7 mouse cellular contexts compared by ENCODE assay signal in genomic region chr1:172311921-172312767, GRCm38 (mm10). TPM values are rescaled to one million over a fixed set of nuclear protein-coding genes. Genes with fewer than 3 reads are reported as not detected.
DNase-seq lines count a peak whose midpoint lies in the region; ATAC-seq lines count a peak whose summit lies in the region.

No protein-coding gene starts in this region.

- H3K27me3 ChIP-seq in limb, embryonic 12.5 days: no peaks in the 10 kb centered on the region
- H3K27me3 ChIP-seq in midbrain, embryonic 13.5 days: no peaks in the 10 kb centered on the region

- H3K4me1 ChIP-seq in limb, embryonic 12.5 days (replicated peaks): peaks cover 50% of the 10 kb centered on the region
- peaks cover 69% of the 10 kb centered on the region for H3K4me1 ChIP-seq in midbrain, embryonic 13.5 days (replicated peaks)

- peak; percentile 84 to 86 for DNase-seq in adrenal gland, adult 18-20 months (ENCODE audit: low spot score in 2 of 2)
- DNase-seq in cerebellum, postnatal 4 days (ENCODE audit: low spot score in 2 of 2): peak; percentile 57 to 84
- DNase-seq in gastrocnemius, postnatal 10 days: peak; percentile 89
- peak; percentile 92 for DNase-seq in induced T-regulatory cell, adult 2 months (ENCODE audit: low read depth)
- DNase-seq in spleen, adult 12 weeks (ENCODE audit: low spot score): peak; percentile 79

- WGBS in limb, embryonic 12.5 days: under 1% methylated on average over 35 of the region's 55 CpGs
- WGBS in midbrain, embryonic 13.5 days: under 1% methylated on average over 43 of the region's 55 CpGs

- peak overlapping the region; percentile 81 for H3K9ac ChIP-seq in limb, embryonic 12.5 days (replicated peaks)
- H3K9ac ChIP-seq in midbrain, embryonic 13.5 days (replicated peaks): peak overlapping the region; percentile 80

- peak overlapping the region; percentile 77 for H3K4me3 ChIP-seq in limb, embryonic 12.5 days (replicated peaks)
- H3K4me3 ChIP-seq in midbrain, embryonic 13.5 days (replicated peaks): peak overlapping the region; percentile 69

- peaks cover 7% of the 10 kb centered on the region; the same call in 1 of the 2 replicates for H3K36me3 ChIP-seq in limb, embryonic 12.5 days
- 0 out of 2 replicates have a peak, but pooled peaks cover under 1% of the 10 kb centered on the region for H3K36me3 ChIP-seq in midbrain, embryonic 13.5 days

- peak overlapping the region; percentile 89 for H3K4me2 ChIP-seq in limb, embryonic 12.5 days
- H3K4me2 ChIP-seq in midbrain, embryonic 13.5 days (replicated peaks): peak overlapping the region; percentile 66

- ATAC-seq in limb, embryonic 12.5 days (ENCODE audit: insufficient number of reproducible peaks, insufficient read depth, low FRiP score, low TSS enrichment, low read depth): peak; percentile 53
- ATAC-seq in midbrain, embryonic 13.5 days: peak; percentile 66

- H3K9me3 ChIP-seq in limb, embryonic 12.5 days: no peaks in the 10 kb centered on the region
- no peaks in the 10 kb centered on the region for H3K9me3 ChIP-seq in midbrain, embryonic 13.5 days

- H3K27ac ChIP-seq in limb, embryonic 12.5 days: peak overlapping the region; percentile 90
- peak overlapping the region; percentile 78 for H3K27ac ChIP-seq in midbrain, embryonic 13.5 days

RNA-seq across cellular contexts. Expression of gene Atp1a2, which starts 14.3 kb away (rescaled TPM):
- total RNA-seq in adrenal gland, adult 18-20 months (2021): 100 to 1,000 TPM; 128 to 221 TPM
- 100 to 1,000 TPM; 695 to 761 TPM for total RNA-seq in gastrocnemius, postnatal 10 days (2021)
- 5.1 and 5.4 TPM in 2 replicates for polyA plus RNA-seq in limb, embryonic 12.5 days (2016; fragmentation: Nextera tagmentation; extraction: Ambion mirVana)
- polyA plus RNA-seq in midbrain, embryonic 13.5 days (2015; fragmentation: Nextera tagmentation; extraction: Ambion mirVana): 25.3 and 25.8 TPM in 2 replicates

RNA-seq across cellular contexts. Expression of gene Kcnj9, which starts 17.0 kb away (rescaled TPM):
- under 1 TPM in 1 of 2 experiments, not detected in 1; 0.22 TPM for total RNA-seq in adrenal gland, adult 18-20 months (2021)
- under 1 TPM; 0.07 to 0.14 TPM for total RNA-seq in gastrocnemius, postnatal 10 days (2021)
- not detected in 2 replicates for polyA plus RNA-seq in limb, embryonic 12.5 days (2016; fragmentation: Nextera tagmentation; extraction: Ambion mirVana)
- polyA plus RNA-seq in midbrain, embryonic 13.5 days (2015; fragmentation: Nextera tagmentation; extraction: Ambion mirVana): 3.6 and 3.9 TPM in 2 replicates

RNA-seq across cellular contexts. Expression of gene Kcnj10, which starts 28.9 kb away (rescaled TPM):
- total RNA-seq in adrenal gland, adult 18-20 months (2021): 1 to 10 TPM; 1.3 to 1.5 TPM
- 1 to 10 TPM in 1 of 2 experiments, under 1 TPM in 1; 0.87 to 1.2 TPM for total RNA-seq in gastrocnemius, postnatal 10 days (2021)
- 0.04 and 0.05 TPM in 2 replicates for polyA plus RNA-seq in limb, embryonic 12.5 days (2016; fragmentation: Nextera tagmentation; extraction: Ambion mirVana)
- polyA plus RNA-seq in midbrain, embryonic 13.5 days (2015; fragmentation: Nextera tagmentation; extraction: Ambion mirVana): 0.98 TPM in 2 replicates

RNA-seq across cellular contexts. Expression of gene Igsf8, which starts 50.7 kb away (rescaled TPM):
- 10 to 100 TPM; 20.8 to 27.8 TPM for total RNA-seq in adrenal gland, adult 18-20 months (2021)
- 10 to 100 TPM; 15.4 to 19.1 TPM for total RNA-seq in gastrocnemius, postnatal 10 days (2021)
- polyA plus RNA-seq in limb, embryonic 12.5 days (2016; fragmentation: Nextera tagmentation; extraction: Ambion mirVana): 44.1 and 45.9 TPM in 2 replicates
- 90.3 and 112 TPM in 2 replicates for polyA plus RNA-seq in midbrain, embryonic 13.5 days (2015; fragmentation: Nextera tagmentation; extraction: Ambion mirVana)

RNA-seq across cellular contexts. Expression of gene Atp1a4, which starts 53.9 kb away (rescaled TPM):
- total RNA-seq in adrenal gland, adult 18-20 months (2021): 1 to 10 TPM in 1 of 2 experiments, under 1 TPM in 1; 0.42 to 3.7 TPM
- total RNA-seq in gastrocnemius, postnatal 10 days (2021): under 1 TPM; 0.61 to 0.66 TPM
- polyA plus RNA-seq in limb, embryonic 12.5 days (2016; fragmentation: Nextera tagmentation; extraction: Ambion mirVana): not detected in 2 replicates
- polyA plus RNA-seq in midbrain, embryonic 13.5 days (2015; fragmentation: Nextera tagmentation; extraction: Ambion mirVana): not detected in 2 replicates

Comparison
In these comparisons a context has a peak if more than half of its experiments do, and no peak if none do; other contexts are left out.
1. Peak in every context shown above with its lines: DNase-seq, ATAC-seq, H3K4me3 ChIP-seq and H3K27ac ChIP-seq.